Mouse (Mus musculus) retina, postnatal 7 days (tissue): ENCODE measurements at regions not wholly inside any gene's neighbourhood (a gene's known extent, or its start where the extent isn't known, plus 50 kb on each side); places are given as distances from the start of the nearest gene placed in this dataset.
"Not testable (repeated sequence)": the region's sequence is repeated elsewhere in the genome, so short reads cannot be mapped to it uniquely, and the experiment has no call there.

Source experiments
- DNase-seq: peaks from one replicate; pipeline ENCODE4 v3.0.0-alpha.2; 2012; ENCODE audit warnings: low read depth, low spot score

DNA sequence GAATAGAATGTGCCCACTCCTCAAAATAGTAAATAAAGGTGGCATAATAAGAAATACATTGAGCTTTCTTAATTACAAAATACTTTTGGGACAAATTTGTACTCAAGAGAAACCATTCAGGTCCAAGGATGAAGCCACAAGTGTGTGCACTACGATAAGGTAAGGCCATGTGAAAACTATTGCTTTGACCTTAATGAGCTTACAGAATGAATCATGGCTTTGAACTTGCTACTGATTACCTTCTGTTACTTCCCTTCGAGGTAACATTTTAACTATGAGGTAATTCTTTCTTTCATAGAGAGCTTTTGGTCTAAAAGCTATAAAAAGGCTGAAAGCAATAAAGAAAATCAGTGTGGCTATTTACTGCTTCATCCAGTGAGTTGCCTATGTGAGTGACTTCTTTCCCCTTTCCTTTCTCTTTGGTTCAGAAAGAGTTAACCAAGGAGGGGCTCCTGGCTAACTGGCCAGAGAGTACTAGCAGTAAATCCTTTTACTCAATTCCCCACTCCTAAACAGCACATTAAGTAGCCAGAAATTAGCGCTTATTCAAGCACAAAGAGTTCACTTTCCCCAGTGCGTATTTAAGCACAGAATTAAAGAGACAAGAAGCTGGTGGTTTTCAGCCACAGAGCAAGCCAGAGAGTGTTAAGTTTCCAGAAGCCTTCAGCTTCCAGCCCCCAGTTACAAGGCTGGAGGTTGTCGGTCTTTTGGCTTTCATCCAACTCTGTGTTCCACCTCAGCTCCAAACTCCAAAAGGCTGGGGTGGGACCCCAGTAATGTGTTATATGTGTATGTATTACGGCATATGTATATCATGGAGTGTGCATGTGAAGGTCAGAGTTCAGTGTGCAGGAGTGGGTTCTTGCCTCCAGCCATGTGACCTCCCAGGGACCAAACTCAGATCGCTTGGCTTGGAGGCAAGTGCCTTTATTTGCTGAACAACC lies 194.3 kb upstream of the Gm10131 start:
- DNase-seq, result no peak

DNA sequence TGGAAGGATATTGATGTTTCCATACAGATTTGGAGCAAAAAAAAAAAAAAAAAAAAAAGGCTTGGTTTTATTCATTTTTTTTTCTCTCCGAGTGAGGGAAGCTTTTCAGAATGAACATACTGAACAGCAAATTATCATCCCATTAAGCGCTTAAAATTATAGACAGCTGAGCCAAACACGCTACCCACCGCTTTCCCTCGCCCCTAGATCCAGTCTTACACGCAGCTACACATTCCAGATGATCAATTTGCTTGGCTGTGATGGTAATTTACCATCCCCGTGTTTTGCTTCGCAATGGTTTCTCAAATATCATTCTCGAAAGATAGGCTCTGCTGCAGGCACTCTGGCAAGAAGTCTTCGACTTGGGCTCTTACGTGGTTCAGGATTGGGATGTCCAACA lies 192.3 kb upstream of the Gm10131 start:
- no peak for DNase-seq

DNA sequence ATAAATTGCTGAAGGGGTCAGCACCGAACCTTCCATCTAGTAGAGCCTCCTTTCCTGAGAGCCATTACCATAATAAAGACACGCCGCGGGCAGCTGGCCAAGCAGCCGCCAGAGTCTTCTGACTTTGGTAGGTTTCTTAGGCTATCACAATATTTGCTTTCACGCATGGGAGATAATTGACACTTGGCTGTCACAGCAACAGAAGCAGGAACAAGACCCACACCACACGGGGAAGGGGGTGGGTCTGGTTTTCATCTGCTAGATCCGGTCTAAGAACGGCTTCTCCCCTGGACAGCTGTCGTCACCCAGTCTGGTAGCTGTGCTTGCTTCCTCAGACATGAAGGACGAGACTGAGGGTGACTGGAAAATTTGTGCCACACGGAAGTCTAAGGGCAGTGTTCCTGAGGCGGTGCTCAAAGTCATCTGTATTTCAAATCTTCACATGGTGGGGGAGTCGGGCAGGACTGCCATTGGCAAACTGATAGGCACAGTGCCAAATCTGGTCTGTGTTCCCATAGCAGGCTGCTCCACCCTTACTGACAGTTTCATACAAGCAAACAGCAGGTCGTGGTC lies 188.9 kb upstream of the Gm10131 start:
- no peak for DNase-seq

DNA sequence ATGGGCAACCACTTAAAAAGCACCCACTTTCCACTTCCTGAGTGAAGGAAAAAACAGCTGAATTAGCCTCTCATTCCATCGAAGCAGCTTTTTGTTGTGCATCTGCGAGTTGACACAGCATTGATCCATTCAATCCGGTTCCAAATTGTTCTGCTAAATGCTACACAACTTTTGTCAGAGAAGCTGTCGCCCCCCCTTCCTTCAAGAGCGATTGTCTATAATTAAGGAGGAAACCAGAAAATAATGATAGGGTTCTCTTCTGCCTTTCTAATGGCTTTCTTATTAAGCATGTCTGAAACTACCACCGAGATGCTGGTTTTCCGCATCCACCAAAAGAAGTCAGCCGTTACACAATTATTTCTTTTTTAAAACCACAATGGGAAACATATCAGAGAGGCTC lies 183.2 kb upstream of the Gm10131 start:
- no peak for DNase-seq

DNA sequence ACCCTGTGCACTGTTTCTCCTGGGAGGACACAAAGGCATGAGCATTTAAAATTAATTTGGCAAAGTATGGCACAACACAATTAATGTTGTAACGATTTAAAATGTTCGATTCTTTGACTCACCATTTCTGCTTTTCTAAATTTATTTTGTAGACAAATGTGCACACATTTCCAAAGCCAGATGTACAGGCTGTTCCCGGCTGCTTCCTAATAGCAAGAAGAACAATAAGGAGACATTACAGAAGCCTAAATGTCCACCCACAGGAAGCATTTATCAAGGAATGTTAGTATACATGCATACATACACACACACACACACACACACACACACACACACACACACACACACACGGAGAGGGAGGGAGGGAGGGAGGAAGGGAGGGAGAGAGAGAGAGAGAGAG lies 179.1 kb upstream of the Gm10131 start:
- DNase-seq, result no peak

DNA sequence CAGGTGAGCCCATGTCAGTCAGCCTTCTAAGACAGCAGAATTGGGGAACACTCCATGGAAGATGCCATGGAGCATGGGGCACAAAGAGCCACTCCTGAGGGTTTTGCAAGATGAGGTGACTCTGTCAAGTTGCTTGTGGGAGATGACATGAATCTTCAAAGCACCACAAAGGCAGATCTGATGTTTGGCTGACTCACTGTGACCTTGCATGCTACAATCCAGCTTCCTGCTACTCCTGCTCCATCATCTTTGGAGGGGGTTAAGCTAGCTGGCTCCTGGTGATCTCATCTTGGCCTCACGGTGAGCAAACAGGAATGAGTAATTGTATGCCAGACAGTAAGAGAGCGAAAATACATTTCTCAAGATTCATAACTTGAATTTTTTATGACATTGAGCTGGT lies 176.3 kb upstream of the Gm10131 start:
- DNase-seq, result no peak

DNA sequence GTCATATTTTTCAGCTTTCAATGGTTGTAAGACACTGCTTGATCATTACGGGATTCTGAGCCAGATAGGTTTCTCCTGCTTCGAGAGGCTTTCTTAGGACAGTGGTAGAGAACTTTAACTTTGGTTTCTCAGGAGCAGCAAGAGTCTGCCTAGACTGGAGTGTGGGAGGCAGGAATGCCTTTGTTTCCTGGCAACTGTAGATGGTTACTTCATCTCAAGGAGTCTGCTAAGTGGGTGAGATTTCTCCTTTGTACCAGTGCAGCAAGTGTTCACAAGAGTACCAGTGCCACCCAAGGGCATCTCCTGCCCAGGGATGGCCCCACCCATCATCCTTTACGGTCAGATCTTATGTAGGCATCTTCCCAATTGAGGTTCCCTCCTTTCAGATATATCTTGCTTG lies 173.0 kb upstream of the Gm10131 start:
- no peak for DNase-seq

DNA sequence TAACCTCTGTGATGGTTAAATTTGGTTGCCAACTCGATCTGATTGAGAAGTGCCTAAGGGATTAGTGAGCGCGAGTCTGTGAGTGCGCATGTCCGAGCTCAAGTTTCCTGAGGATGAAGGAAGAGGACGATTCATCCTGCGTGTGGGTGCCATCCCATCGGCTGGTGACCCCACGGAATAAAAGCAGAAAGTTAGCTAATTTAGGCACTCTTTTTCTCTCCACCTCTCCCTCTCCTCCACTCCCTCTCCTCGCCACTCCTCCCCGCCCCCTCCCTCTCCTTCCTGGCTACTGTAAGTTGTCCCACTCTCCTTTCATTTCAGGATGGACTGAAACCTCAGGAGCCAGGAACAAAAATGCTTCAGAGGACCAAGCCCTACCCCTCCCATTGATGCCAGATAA lies 168.9 kb upstream of the Gm10131 start:
- no peak for DNase-seq

DNA sequence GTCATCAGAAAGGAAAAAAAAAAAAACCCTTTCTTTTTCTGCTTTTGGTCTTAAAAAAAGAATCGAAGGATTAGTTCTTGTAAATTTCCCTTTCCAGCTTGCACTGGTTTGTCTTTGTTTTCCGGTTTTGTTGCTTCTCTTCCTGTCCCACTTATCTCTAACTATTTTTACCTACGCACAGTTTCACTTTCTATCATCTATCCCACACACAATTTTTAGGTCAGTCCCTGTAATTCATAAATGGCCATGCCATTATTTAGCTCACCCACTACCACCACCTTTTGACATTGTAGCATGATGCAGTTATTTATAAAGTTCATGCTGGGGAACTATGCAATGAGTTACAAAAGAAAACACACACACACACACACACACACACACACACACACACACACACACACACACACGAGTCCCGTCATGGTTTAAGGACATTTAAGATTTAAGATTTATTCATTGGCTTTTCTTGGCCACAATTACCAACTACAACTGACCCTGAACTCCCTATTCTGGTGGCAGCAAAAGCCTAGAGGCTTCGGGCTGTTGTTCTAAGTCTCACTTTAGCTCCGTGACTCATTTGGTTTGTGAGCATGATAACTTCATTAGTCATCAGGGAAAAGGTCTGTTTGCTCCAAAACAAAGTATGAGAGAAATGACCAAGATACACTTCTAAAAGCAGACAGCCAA lies 164.6 kb upstream of the Gm10131 start:
- DNase-seq, result no peak

DNA sequence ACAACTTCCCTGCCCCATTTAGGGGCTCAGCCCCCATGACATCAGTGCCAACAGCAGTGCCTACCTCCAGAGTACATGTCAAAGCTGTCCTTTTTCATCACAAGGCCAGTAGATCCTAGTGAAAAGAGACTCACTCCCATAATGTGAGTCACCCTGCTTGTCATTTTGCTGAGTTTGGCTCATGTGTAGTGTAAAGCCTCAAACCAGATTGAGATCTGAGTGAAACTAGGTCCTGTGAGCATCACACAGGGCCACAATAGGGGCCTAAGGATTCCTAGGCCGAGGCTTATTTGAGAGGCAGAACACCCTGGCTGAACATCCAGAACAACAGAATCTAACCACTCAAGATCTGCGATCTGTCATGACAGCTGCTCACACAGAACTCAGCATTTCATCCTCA lies 163.3 kb upstream of the Gm10131 start:
- DNase-seq, result not testable (repeated sequence)

DNA sequence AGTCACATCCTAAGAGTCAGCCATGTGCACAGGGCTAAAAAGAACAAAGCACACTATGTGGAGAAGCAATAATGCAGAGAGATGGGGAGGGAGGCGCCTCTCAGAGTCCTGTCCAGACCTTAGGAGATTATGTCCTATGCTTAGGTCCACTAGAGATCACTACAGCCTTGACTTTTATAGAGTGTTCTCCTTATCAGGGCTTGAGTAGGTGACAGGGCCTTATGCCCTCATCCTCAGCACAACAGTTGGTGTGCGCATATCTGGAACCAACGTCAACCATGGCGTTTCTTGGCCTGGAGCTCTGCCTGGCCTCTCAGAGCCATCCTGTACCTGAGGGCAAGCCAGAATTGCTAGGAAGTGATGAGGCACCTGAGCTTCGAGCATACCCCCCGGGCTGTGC lies 162.6 kb upstream of the Gm10131 start:
- DNase-seq, result no peak

DNA sequence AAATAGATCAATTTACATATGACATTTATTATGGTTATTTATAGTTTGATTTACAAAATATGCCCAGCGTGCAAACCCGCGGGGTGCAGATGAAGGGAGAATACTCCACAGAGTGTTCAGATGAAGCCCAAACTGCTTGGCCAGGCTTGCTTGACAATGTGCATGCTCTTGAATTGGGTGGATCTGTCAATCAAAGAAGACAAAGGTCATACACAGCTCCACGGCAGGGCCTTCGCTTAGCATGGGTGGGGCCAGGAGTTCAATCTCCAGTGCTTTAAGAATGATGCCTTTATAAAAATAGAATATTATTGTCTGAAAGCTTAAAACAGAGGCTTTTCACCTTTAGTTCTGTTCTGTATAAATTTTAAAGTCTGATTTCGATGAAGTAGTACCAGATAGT lies 158.3 kb upstream of the Gm10131 start:
- no peak for DNase-seq

DNA sequence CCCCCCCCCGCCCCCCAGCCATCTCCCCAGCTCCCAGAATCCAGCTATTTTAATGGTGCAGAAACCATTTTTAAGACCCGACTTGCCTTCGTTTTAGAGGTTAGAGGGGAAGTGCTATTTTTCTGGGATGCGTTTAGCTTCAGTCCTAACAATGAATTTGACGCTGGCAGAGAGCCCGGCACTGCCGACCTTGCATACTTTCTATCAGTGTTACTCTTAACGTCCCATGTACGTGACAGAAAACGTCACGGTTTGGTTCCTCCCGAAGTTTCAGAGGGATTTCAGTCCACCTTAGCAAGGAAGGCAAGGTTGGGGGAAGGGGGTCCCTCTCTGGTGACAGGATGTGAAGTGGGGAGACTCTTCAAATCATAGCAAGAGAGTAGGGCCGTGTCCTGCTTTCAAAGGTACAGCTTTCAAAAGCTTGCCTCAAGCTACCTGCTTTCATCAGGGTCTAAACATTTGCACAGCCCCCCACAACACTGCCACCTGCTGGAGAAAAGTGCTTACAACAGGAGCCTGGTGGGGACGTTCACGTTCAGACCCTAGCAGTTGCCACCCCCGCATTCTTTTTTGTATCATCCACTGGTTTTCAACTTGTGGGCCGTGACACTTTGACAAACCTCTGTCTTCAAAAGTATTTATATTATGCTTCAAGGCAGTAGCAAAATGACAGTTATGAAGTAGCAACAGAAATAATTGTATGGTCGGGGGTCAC lies 157.4 kb upstream of the Gm10131 start:
- no peak for DNase-seq

DNA sequence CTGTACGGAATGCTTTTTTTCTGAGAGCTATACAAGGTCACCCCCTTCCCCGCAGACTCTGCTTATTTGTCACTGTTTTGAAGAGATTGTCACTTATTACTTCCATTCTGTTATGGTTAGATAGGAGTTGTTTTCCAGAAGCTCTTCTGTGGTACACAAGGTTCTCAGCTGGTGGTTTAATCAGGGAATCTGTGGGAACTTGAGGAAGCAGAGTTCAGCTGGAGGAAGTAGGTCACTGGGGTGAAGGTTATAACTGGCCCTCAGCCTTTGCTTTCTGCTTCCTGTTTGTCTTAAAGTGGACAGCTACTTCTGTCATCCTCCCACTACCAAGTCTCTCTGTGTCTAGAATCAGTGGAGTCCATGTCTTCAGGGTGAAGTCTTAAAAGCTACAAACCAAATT lies 143.4 kb upstream of the Gm10131 start:
- no peak for DNase-seq

DNA sequence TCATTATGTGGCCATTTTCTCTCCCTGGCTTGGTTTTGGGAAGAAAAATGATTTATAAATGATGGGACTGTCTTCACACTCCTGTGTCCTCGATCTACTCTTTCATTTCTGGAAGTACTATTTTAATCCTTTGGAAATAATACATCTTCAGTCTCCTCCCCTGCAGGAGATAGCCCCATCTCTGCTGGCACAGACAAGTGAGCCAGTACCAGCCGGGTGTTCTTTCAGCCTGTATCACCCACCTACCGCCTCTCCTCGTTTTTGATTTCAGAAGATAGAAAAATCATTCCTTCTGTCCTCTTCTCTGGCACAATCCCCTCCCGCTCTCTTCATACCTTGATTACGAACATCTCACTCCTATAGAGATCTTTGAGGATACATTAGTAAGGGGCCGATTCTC lies 140.4 kb upstream of the Gm10131 start:
- no peak for DNase-seq

DNA sequence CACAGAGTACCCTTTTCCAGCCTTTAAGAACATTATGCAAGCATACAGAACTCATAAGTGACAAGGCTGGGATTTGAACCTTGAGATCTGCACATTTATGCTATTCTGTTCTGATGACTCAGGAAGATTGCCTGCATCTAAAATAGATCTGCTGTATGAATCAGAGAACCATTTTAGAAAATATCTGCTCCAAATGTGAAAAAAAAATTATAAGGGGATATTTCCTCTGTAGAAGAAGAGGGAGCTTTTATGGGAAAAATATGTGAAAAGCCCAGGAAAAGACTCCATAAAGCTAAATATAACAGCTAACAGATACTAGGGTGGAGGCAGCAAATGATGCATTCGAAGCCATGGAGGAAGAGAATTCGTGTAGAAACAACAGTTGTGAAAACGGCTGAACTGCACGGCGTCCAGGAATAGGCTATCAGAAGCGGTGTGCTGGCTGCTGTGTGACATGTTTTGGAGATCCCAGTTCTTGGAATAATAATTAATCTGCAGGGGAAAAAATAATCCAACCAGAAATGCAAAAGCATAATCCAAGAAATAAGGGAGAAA lies 127.9 kb upstream of the Gm10131 start:
- DNase-seq, result no peak

DNA sequence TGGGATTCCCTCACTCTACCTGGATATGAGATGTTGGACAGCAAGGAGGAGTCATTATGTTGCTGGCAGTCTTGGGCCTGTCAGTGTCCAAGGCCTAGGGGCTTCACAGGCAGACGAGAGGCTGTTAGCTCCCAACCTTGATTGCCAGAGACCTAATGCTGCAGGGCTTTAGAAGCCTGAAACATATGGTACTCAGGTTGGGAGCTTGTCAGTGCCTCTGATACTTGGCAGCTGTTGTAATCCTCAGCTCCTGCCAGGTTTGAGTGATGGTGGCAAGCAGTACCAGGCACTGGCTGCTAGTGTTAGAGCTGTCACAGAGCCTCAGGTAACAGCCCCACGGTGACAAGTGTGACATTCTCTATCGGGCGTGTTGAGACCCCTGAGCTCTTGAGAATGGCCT lies 122.2 kb upstream of the Gm10131 start:
- DNase-seq, result no peak

DNA sequence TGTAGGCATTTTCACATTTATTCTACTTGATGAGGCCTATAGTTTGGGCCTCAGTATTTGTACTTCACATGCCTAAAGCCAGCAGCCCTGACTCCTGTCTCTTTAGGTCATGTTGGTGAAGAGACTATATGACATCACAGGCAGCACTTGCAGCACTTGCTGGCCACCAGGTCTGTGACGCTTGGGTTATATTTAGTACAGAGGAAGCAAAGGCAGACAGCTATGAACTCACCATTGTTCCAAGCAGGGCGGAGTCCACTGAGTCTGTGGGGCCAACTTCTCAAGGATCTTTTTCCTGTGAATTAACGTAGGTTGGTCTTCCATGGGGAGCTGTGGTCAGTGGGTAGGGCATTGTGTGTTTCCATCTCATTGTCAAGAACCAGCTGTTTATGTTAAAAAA lies 117.9 kb upstream of the Gm10131 start:
- DNase-seq, result no peak

DNA sequence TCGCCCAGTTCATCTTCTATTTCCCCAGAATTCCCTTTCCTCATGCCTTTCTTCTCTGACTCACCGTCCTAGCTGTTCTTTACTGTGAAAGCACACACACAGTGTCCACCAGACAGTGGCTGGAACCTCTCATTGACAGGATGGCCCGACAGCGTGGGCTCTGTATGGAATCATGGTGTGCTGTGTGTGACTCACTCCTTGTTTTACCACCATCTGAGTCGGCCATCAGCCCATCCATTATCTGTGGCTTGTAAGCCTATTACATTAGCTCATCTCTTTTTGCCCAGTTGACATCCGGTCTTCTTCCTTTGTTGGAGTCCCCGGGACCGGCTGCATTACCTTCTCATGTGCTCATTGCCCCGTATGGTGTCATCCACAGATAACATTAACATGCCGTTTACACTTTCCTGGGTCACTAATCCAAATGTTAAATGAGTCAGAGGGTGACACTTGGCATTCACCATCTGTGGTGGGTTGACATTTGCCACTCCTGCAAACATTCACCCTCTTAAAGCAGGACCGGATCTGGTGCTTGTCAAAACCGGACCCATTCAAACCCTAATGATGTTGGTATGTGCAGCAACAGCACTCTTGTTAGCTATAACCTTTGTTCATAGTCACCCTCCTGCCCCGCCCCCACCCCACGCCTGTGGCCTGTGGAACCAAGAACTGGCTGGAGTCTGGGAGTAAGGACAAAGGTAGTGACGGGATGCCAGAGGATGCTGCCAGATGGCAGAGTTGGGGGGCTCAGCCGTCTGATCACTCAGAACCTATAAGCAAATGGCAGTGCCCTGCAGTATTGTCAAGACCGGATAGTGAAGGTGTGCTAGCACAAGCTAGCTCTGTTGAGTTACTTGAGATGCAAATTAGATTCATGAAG lies 113.7 kb upstream of the Gm10131 start:
- no peak for DNase-seq

DNA sequence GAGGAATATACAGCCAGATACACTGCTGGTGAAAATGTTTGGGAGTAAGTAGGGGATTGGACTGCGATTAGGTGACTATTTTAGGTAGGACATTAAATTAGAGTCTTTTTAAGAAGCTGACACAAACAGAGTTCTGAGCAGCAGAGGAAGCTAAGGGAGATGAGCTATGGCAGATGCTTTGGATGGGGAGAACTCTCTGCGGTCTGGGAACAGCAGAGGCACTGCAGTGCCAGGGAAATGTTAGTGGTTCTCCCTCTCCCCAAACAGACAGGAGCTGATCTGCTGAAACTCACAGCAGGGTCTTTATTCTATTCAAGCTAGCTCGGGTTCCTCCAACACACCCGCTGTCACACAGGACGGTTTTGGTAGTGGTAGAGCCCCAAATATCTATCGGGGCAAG lies 110.7 kb upstream of the Gm10131 start:
- no peak for DNase-seq
